Mouse (Mus musculus) neural tube, embryonic 13.5 days (tissue): ENCODE data around the gene Kbtbd12. TPM values are rescaled to one million over a fixed set of nuclear protein-coding genes. Genes with fewer than 3 reads are reported as not detected.
A peak's percentile ranks its signal among the peaks of the same experiment; 100 is the strongest.

Experiments
- ATAC-seq: fragments of 200-750 bp; cut with Nextera tagmentation; 2 replicates; pipeline ENCODE4 v1.8.0; 2017; ENCODE audit warnings: low read depth, mild to moderate bottlenecking, moderate TSS enrichment, moderate library complexity
- H3K27ac ChIP-seq: fragments of 300-500 bp; sonication (generic); replicated peaks from 2 replicates; pipeline ENCODE4 v1.5.1; 2015; ENCODE audit warnings: moderate library complexity, mild to moderate bottlenecking, inconsistent platforms
- H3K27me3 ChIP-seq: fragments of 300-500 bp; sonication (generic); 2 replicates; pipeline ENCODE4 v1.6.1; 2015; ENCODE audit warnings: mild to moderate bottlenecking, inconsistent platforms
- H3K36me3 ChIP-seq: fragments of 300-500 bp; sonication (generic); 2 replicates; pipeline ENCODE4 v1.6.1; 2015; ENCODE audit warnings: mild to moderate bottlenecking, inconsistent platforms
- H3K4me1 ChIP-seq: fragments of 300-500 bp; sonication (generic); replicated peaks from 2 replicates; pipeline ENCODE4 v1.6.1; 2015; ENCODE audit warnings: inconsistent platforms
- H3K4me2 ChIP-seq: fragments of 300-500 bp; sonication (generic); 2 replicates; pipeline ENCODE4 v1.6.1; 2015; ENCODE audit warnings: inconsistent platforms, mild to moderate bottlenecking, moderate library complexity
- H3K4me3 ChIP-seq: fragments of 300-500 bp; sonication (generic); 2 replicates; pipeline ENCODE4 v1.5.1; 2015; ENCODE audit warnings: mild to moderate bottlenecking, inconsistent platforms
- H3K9ac ChIP-seq: fragments of 300-500 bp; sonication (generic); 2 replicates; pipeline ENCODE4 v1.6.1; 2015; ENCODE audit warnings: moderate library complexity, mild to moderate bottlenecking, inconsistent platforms
- H3K9me3 ChIP-seq: fragments of 300-500 bp; sonication (generic); 2 replicates; pipeline ENCODE4 v1.6.1; 2016; ENCODE audit warnings: inconsistent platforms
- WGBS: fragments of 180-500 bp; shearing (Covaris S2); methylation state at CpG from one replicate; pipeline ENCODE4 v1.1.7; 2015; 5-methylcytosine and 5-hydroxymethylcytosine counted together
- polyA plus RNA-seq: library from polyadenylated mRNA; unstranded; fragments of >200 nt; fragmentation: Nextera tagmentation; extraction: Ambion mirVana; gene quantifications from 2 replicates; pipeline ENCODE4 v1.2.1, GENCODE M21; 2015

Kbtbd12 gene
- polyA plus RNA-seq, 1 experiment from 2014 or later: not detected

- Histone ChIP-seq H3K27ac (no peak overlapping the region), H3K36me3 (peaks cover 44% of the 10 kb centered on the region), H3K4me1 (peaks cover 33% of the 10 kb centered on the region), H3K9ac (peak overlapping the region; percentile 14), H3K9me3 (no peaks in the 10 kb centered on the region), H3K4me3 (no peak overlapping the region), H3K4me2 (peak overlapping the region; percentile 95), H3K27me3 (no peaks in the 10 kb centered on the region)
- 81% methylated on average over 5 of the region's 5 CpGs for WGBS
- ATAC-seq: no peak
Observed at GRCm38 (mm10) chr6:88516667-88517066, 121.1 kb downstream of the Kbtbd12 start.

- Histone ChIP-seq H3K27me3 (no peaks in the 10 kb centered on the region), H3K27ac (no peak overlapping the region), H3K4me2 (no peak overlapping the region), H3K4me1 (peaks cover 33% of the 10 kb centered on the region), H3K4me3 (no peak overlapping the region), H3K36me3 (peaks cover 51% of the 10 kb centered on the region), H3K9me3 (no peaks in the 10 kb centered on the region), H3K9ac (no peak overlapping the region)
- ATAC-seq: no peak
- 86% methylated on average over 8 of the region's 8 CpGs for WGBS
Observed at GRCm38 (mm10) chr6:88515971-88516370, 121.8 kb downstream of the Kbtbd12 start.

- Histone ChIP-seq H3K9me3 (no peaks in the 10 kb centered on the region), H3K4me2 (no peak overlapping the region), H3K27ac (no peak overlapping the region), H3K9ac (no peak overlapping the region), H3K4me1 (peaks cover 27% of the 10 kb centered on the region), H3K4me3 (no peak overlapping the region), H3K27me3 (no peaks in the 10 kb centered on the region), H3K36me3 (peaks cover 65% of the 10 kb centered on the region)
- 89% methylated on average over 4 of the region's 4 CpGs for WGBS
- no peak for ATAC-seq
Observed at GRCm38 (mm10) chr6:88514546-88514945, 123.2 kb downstream of the Kbtbd12 start.

GRCm38 (mm10) chr6:88513984-88514383 is 123.8 kb downstream of the Kbtbd12 start:
- Histone ChIP-seq H3K4me2 (no peak overlapping the region), H3K9me3 (no peaks in the 10 kb centered on the region), H3K4me3 (no peak overlapping the region), H3K27ac (no peak overlapping the region), H3K9ac (no peak overlapping the region), H3K36me3 (peaks cover 71% of the 10 kb centered on the region), H3K4me1 (peaks cover 23% of the 10 kb centered on the region), H3K27me3 (no peaks in the 10 kb centered on the region)
- 93% methylated on average over 8 of the region's 8 CpGs for WGBS
- ATAC-seq: no peak

- Histone ChIP-seq H3K27ac (no peak overlapping the region), H3K4me1 (peaks cover 10% of the 10 kb centered on the region), H3K27me3 (no peaks in the 10 kb centered on the region), H3K4me2 (no peak overlapping the region), H3K9ac (no peak overlapping the region), H3K4me3 (no peak overlapping the region), H3K36me3 (peaks cover 68% of the 10 kb centered on the region), H3K9me3 (no peaks in the 10 kb centered on the region)
- no peak for ATAC-seq
- 94% methylated on average over 4 of the region's 4 CpGs for WGBS
Observed at GRCm38 (mm10) chr6:88503044-88503443, 134.7 kb downstream of the Kbtbd12 start.

GRCm38 (mm10) chr6:88502030-88502970 is 135.4 kb downstream of the Kbtbd12 start:
- H3K4me2 ChIP-seq: no peak overlapping the region
- WGBS: 80% methylated on average over 13 of the region's 13 CpGs

GRCm38 (mm10) chr6:88500405-88500767 is 137.4 kb downstream of the Kbtbd12 start:
- Histone ChIP-seq H3K4me2 (peak overlapping the region; percentile 85), H3K27ac (peak overlapping the region; percentile 75; the same call in 1 of the 2 replicates), H3K36me3 (peaks cover 64% of the 10 kb centered on the region), H3K27me3 (no peaks in the 10 kb centered on the region), H3K4me1 (peaks cover 10% of the 10 kb centered on the region), H3K4me3 (peak overlapping the region; percentile 50), H3K9ac (0 out of 2 replicates have a peak overlapping the region, but pooled peaks have one; percentile 80), H3K9me3 (no peaks in the 10 kb centered on the region)
- ATAC-seq: peak; percentile 17
- WGBS: 10% methylated on average over 3 of the region's 3 CpGs

More at GRCm38 (mm10) chr6:88502030-88502970, 135.4 kb downstream of the Kbtbd12 start:
- ATAC-seq: no peak
- Histone ChIP-seq H3K4me3 (no peak overlapping the region), H3K4me1 (peaks cover 10% of the 10 kb centered on the region), H3K9ac (no peak overlapping the region), H3K36me3 (peaks cover 68% of the 10 kb centered on the region), H3K9me3 (no peaks in the 10 kb centered on the region), H3K27me3 (no peaks in the 10 kb centered on the region), H3K27ac (no peak overlapping the region)

GRCm38 (mm10) chr6:88499481-88500404 is 138.0 kb downstream of the Kbtbd12 start:
- peak; percentile 93 for ATAC-seq
- Histone ChIP-seq H3K27me3 (no peaks in the 10 kb centered on the region), H3K9me3 (no peaks in the 10 kb centered on the region), H3K4me2 (peak overlapping the region; percentile 85), H3K4me3 (peak overlapping the region; percentile 50), H3K9ac (peak overlapping the region; percentile 80), H3K36me3 (peaks cover 57% of the 10 kb centered on the region), H3K4me1 (peaks cover 10% of the 10 kb centered on the region), H3K27ac (peak overlapping the region; percentile 75)
- 2% methylated on average over 76 of the region's 76 CpGs for WGBS

Other genes with a start within 250 kb of the Kbtbd12 start
- gene Eefsec, start 191.4 kb downstream of the Kbtbd12 start, polyA plus RNA-seq: 25.7 and 32.3 TPM in 2 replicates
- 83.0 and 105 TPM in 2 replicates for gene Ruvbl1, start 172.5 kb downstream of the Kbtbd12 start, polyA plus RNA-seq
- gene Sec61a1, start 119.0 kb downstream of the Kbtbd12 start, polyA plus RNA-seq: 164 and 173 TPM in 2 replicates
- 30.9 and 32.0 TPM in 2 replicates for gene Mgll, start 86.5 kb upstream of the Kbtbd12 start, polyA plus RNA-seq
- 43.1 and 43.4 TPM in 2 replicates for gene Abtb1, start 204.0 kb upstream of the Kbtbd12 start, polyA plus RNA-seq
- 548 and 565 TPM in 2 replicates for gene Podxl2, start 237.1 kb upstream of the Kbtbd12 start, polyA plus RNA-seq